Mouse (Mus musculus) hindbrain, embryonic 15.5 days (tissue): ENCODE data around the gene Zfp362. TPM values are rescaled to one million over a fixed set of nuclear protein-coding genes. Genes with fewer than 3 reads are reported as not detected.

Experiments used
- ATAC-seq: fragments of 200-750 bp; cut with Nextera tagmentation; 2 replicates; pipeline ENCODE4 v1.8.0; 2017; ENCODE audit warnings: low read depth, moderate number of reproducible peaks, moderate TSS enrichment; ENCODE audit not compliant: low FRiP score
- H3K27ac ChIP-seq: fragments of 300-500 bp; sonication (generic); replicated peaks from 2 replicates; pipeline ENCODE4 v1.5.1; 2015; ENCODE audit warnings: mild to moderate bottlenecking, inconsistent platforms
- H3K27me3 ChIP-seq: fragments of 300-500 bp; sonication (generic); 2 replicates; pipeline ENCODE4 v1.6.1; 2015; ENCODE audit warnings: control low read depth, inconsistent platforms
- H3K36me3 ChIP-seq: fragments of 300-500 bp; sonication (generic); 2 replicates; pipeline ENCODE4 v1.6.1; 2015; ENCODE audit warnings: control low read depth, inconsistent platforms
- H3K4me1 ChIP-seq: fragments of 300-500 bp; sonication (generic); replicated peaks from 2 replicates; pipeline ENCODE4 v1.6.1; 2015; ENCODE audit warnings: control low read depth, inconsistent platforms
- H3K4me2 ChIP-seq: fragments of 300-500 bp; sonication (generic); 2 replicates; pipeline ENCODE4 v1.6.1; 2015; ENCODE audit warnings: moderate library complexity, mild to moderate bottlenecking, inconsistent platforms
- H3K4me3 ChIP-seq: fragments of 300-500 bp; sonication (generic); 2 replicates; pipeline ENCODE4 v1.5.1; 2015; ENCODE audit warnings: mild to moderate bottlenecking, inconsistent platforms
- H3K9ac ChIP-seq: fragments of 300-500 bp; sonication (generic); 2 replicates; pipeline ENCODE4 v1.6.1; 2015; ENCODE audit warnings: inconsistent platforms
- H3K9me3 ChIP-seq: fragments of 300-500 bp; sonication (generic); 2 replicates; pipeline ENCODE4 v1.6.1; 2016; ENCODE audit warnings: control low read depth, inconsistent platforms
- WGBS: fragments of 180-500 bp; shearing (Covaris S2); methylation state at CpG from one replicate; pipeline ENCODE4 v1.1.7; 2015; 5-methylcytosine and 5-hydroxymethylcytosine counted together
- polyA plus RNA-seq: library from polyadenylated mRNA; unstranded; fragments of >200 nt; fragmentation: Nextera tagmentation; extraction: Ambion mirVana; gene quantifications from 2 replicates; pipeline ENCODE4 v1.2.1, GENCODE M21; 2015

Gene Zfp362
- polyA plus RNA-seq, 1 experiment from 2014 or later, result 36.7 TPM

- Histone ChIP-seq H3K27ac (peak overlapping the region; percentile 65), H3K9ac (no peak overlapping the region)
- ATAC-seq, result peak; percentile 80
These were observed 71.6 kb downstream of the Zfp362 start for GRCm38 (mm10) chr4:128734217-128734616.

GRCm38 (mm10) chr4:128733496-128733895 lies 72.3 kb downstream of the Zfp362 start:
- H3K9me3 ChIP-seq, result no peaks in the 10 kb centered on the region
- peak overlapping the region; percentile 65; the same call in 1 of the 2 replicates for H3K27ac ChIP-seq
- 26% methylated on average over 6 of the region's 6 CpGs for WGBS
- no peak overlapping the region for H3K9ac ChIP-seq
- peaks cover 5% of the 10 kb centered on the region; the same call in 1 of the 2 replicates for H3K36me3 ChIP-seq
- peaks cover 96% of the 10 kb centered on the region for H3K4me1 ChIP-seq
- no peak for ATAC-seq
- H3K4me2 ChIP-seq, result peak overlapping the region; percentile 11; the same call in 1 of the 2 replicates
- no peak overlapping the region for H3K4me3 ChIP-seq
- no peaks in the 10 kb centered on the region for H3K27me3 ChIP-seq

More at GRCm38 (mm10) chr4:128734217-128734616, 71.6 kb downstream of the Zfp362 start:
- Histone ChIP-seq H3K36me3 (peaks cover 5% of the 10 kb centered on the region; the same call in 1 of the 2 replicates), H3K9me3 (no peaks in the 10 kb centered on the region), H3K4me1 (peaks cover 90% of the 10 kb centered on the region), H3K4me2 (peak overlapping the region; percentile 23), H3K4me3 (no peak overlapping the region), H3K27me3 (no peaks in the 10 kb centered on the region)
- 13% methylated on average over 5 of the region's 5 CpGs for WGBS

- 33% methylated on average over 5 of the region's 5 CpGs for WGBS
- ATAC-seq, result no peak
- H3K9ac ChIP-seq, result no peak overlapping the region
- no peaks in the 10 kb centered on the region for H3K27me3 ChIP-seq
- no peak overlapping the region for H3K4me3 ChIP-seq
- H3K4me2 ChIP-seq, result peak overlapping the region; percentile 11; the same call in 1 of the 2 replicates
- no peak overlapping the region for H3K27ac ChIP-seq
- peaks cover 92% of the 10 kb centered on the region for H3K4me1 ChIP-seq
- H3K9me3 ChIP-seq, result no peaks in the 10 kb centered on the region
- H3K36me3 ChIP-seq, result peaks cover 5% of the 10 kb centered on the region; the same call in 1 of the 2 replicates
These were observed 73.1 kb downstream of the Zfp362 start for GRCm38 (mm10) chr4:128732794-128733193.

- Histone ChIP-seq H3K27me3 (no peaks in the 10 kb centered on the region), H3K9ac (0 out of 2 replicates have a peak overlapping the region, but pooled peaks have one; percentile 99), H3K27ac (peak overlapping the region; percentile 96; the same call in 1 of the 2 replicates), H3K9me3 (no peaks in the 10 kb centered on the region), H3K36me3 (peaks cover 5% of the 10 kb centered on the region; the same call in 1 of the 2 replicates), H3K4me3 (peak overlapping the region; percentile 94), H3K4me2 (peak overlapping the region; percentile 87), H3K4me1 (peaks cover 76% of the 10 kb centered on the region)
- WGBS, result 29% methylated on average over 6 of the region's 6 CpGs
- ATAC-seq, result no peak
These were observed 75.6 kb downstream of the Zfp362 start for GRCm38 (mm10) chr4:128730271-128730670.

GRCm38 (mm10) chr4:128729709-128730037 lies 76.2 kb downstream of the Zfp362 start:
- Histone ChIP-seq H3K27me3 (no peaks in the 10 kb centered on the region), H3K27ac (peak overlapping the region; percentile 96), H3K4me2 (peak overlapping the region; percentile 87), H3K9ac (peak overlapping the region; percentile 99; the same call in 1 of the 2 replicates), H3K4me3 (peak overlapping the region; percentile 94), H3K36me3 (peaks cover 5% of the 10 kb centered on the region; the same call in 1 of the 2 replicates), H3K4me1 (peaks cover 70% of the 10 kb centered on the region), H3K9me3 (no peaks in the 10 kb centered on the region)
- 7% methylated on average over 5 of the region's 5 CpGs for WGBS
- no peak for ATAC-seq

GRCm38 (mm10) chr4:128729033-128729708 lies 76.7 kb downstream of the Zfp362 start:
- peaks cover 68% of the 10 kb centered on the region for H3K4me1 ChIP-seq
- no peaks in the 10 kb centered on the region for H3K27me3 ChIP-seq
- peak; percentile 27; the same call in 1 of the 2 replicates for ATAC-seq
- H3K36me3 ChIP-seq, result peaks cover 5% of the 10 kb centered on the region; the same call in 1 of the 2 replicates
- H3K27ac ChIP-seq, result peak overlapping the region; percentile 96
- peak overlapping the region; percentile 99 for H3K9ac ChIP-seq
- WGBS, result 3% methylated on average over 15 of the region's 15 CpGs
- peak overlapping the region; percentile 87 for H3K4me2 ChIP-seq
- H3K9me3 ChIP-seq, result no peaks in the 10 kb centered on the region
- H3K4me3 ChIP-seq, result peak overlapping the region; percentile 94

- H3K27ac ChIP-seq, result peak overlapping the region; percentile 96
- peak overlapping the region; percentile 94 for H3K4me3 ChIP-seq
- peak overlapping the region; percentile 87 for H3K4me2 ChIP-seq
- H3K27me3 ChIP-seq, result no peaks in the 10 kb centered on the region
- WGBS, result 1% methylated on average over 5 of the region's 5 CpGs
- no peak for ATAC-seq
- no peaks in the 10 kb centered on the region for H3K9me3 ChIP-seq
- peaks cover 5% of the 10 kb centered on the region; the same call in 1 of the 2 replicates for H3K36me3 ChIP-seq
- peak overlapping the region; percentile 99 for H3K9ac ChIP-seq
- peaks cover 65% of the 10 kb centered on the region for H3K4me1 ChIP-seq
These were observed 77.4 kb downstream of the Zfp362 start for GRCm38 (mm10) chr4:128728431-128728851.

GRCm38 (mm10) chr4:128727721-128728430 lies 78.0 kb downstream of the Zfp362 start:
- ATAC-seq, result peak; percentile 56
- H3K36me3 ChIP-seq, result peaks cover 5% of the 10 kb centered on the region; the same call in 1 of the 2 replicates
- peak overlapping the region; percentile 87 for H3K4me2 ChIP-seq
- peak overlapping the region; percentile 99 for H3K9ac ChIP-seq
- peak overlapping the region; percentile 94 for H3K4me3 ChIP-seq
- no peaks in the 10 kb centered on the region for H3K9me3 ChIP-seq
- peaks cover 62% of the 10 kb centered on the region for H3K4me1 ChIP-seq
- peak overlapping the region; percentile 96 for H3K27ac ChIP-seq
- H3K27me3 ChIP-seq, result no peaks in the 10 kb centered on the region
- WGBS, result under 1% methylated on average over 54 of the region's 65 CpGs

- ATAC-seq, result peak; percentile 89
- Histone ChIP-seq H3K36me3 (peaks cover 5% of the 10 kb centered on the region; the same call in 1 of the 2 replicates), H3K4me3 (peak overlapping the region; percentile 94), H3K27me3 (no peaks in the 10 kb centered on the region), H3K9ac (peak overlapping the region; percentile 99), H3K4me1 (peaks cover 57% of the 10 kb centered on the region), H3K4me2 (peak overlapping the region; percentile 87), H3K27ac (peak overlapping the region; percentile 96), H3K9me3 (no peaks in the 10 kb centered on the region)
- 4% methylated on average over 42 of the region's 68 CpGs for WGBS
These were observed 78.7 kb downstream of the Zfp362 start for GRCm38 (mm10) chr4:128727019-128727720.

GRCm38 (mm10) chr4:128724059-128724458 lies 81.8 kb downstream of the Zfp362 start:
- H3K4me2 ChIP-seq, result no peak overlapping the region
- 58% methylated on average over 7 of the region's 7 CpGs for WGBS
- H3K27me3 ChIP-seq, result no peaks in the 10 kb centered on the region
- no peaks in the 10 kb centered on the region for H3K9me3 ChIP-seq
- no peak overlapping the region; the same call in 1 of the 2 replicates for H3K27ac ChIP-seq
- peaks cover 56% of the 10 kb centered on the region for H3K4me1 ChIP-seq
- H3K9ac ChIP-seq, result no peak overlapping the region
- no peaks in the 10 kb centered on the region for H3K36me3 ChIP-seq
- no peak for ATAC-seq
- H3K4me3 ChIP-seq, result no peak overlapping the region

- H3K9ac ChIP-seq, result no peak overlapping the region
- 72% methylated on average over 13 of the region's 13 CpGs for WGBS
These were observed 82.4 kb downstream of the Zfp362 start for GRCm38 (mm10) chr4:128723431-128723830.

More at GRCm38 (mm10) chr4:128723431-128723830, 82.4 kb downstream of the Zfp362 start:
- H3K4me3 ChIP-seq, result no peak overlapping the region
- H3K27ac ChIP-seq, result no peak overlapping the region
- ATAC-seq, result no peak
- H3K36me3 ChIP-seq, result no peaks in the 10 kb centered on the region
- H3K4me1 ChIP-seq, result peaks cover 50% of the 10 kb centered on the region
- no peaks in the 10 kb centered on the region for H3K27me3 ChIP-seq
- no peaks in the 10 kb centered on the region for H3K9me3 ChIP-seq
- no peak overlapping the region for H3K4me2 ChIP-seq
